Mouse (Mus musculus) cerebellum, adult 11-12 months (tissue): Measurements from ENCODE around the gene Hdhd3.

ENCODE experiments used
- DNase-seq: peaks from one replicate; pipeline ENCODE4 v3.0.0; 2022

Gene Hdhd3

GRCm38 (mm10) chr4:62472071-62472470, 31.2 kb downstream of the Hdhd3 start:
- no peak for DNase-seq

- peak; percentile 76 for DNase-seq
Observed at GRCm38 (mm10) chr4:62470598-62471051, 32.6 kb downstream of the Hdhd3 start, which contains the start of gene Wdr31. Wdr31 (minus strand) TSS chr4:62470896.

GRCm38 (mm10) chr4:62468158-62468557, 35.1 kb downstream of the Hdhd3 start:
- no peak for DNase-seq

- no peak for DNase-seq
Observed at GRCm38 (mm10) chr4:62463124-62463523, 40.1 kb downstream of the Hdhd3 start.

GRCm38 (mm10) chr4:62460348-62460747, 42.9 kb downstream of the Hdhd3 start:
- no peak for DNase-seq

GRCm38 (mm10) chr4:62459081-62459480, 44.2 kb downstream of the Hdhd3 start:
- DNase-seq = no peak

- DNase-seq = peak; percentile 26
Observed at GRCm38 (mm10) chr4:62454995-62455394, 48.3 kb downstream of the Hdhd3 start.
